Mouse (Mus musculus) natural killer cell, adult 2 months (primary cell): Measurements from ENCODE around the gene Olfr761.
"Not testable (repeated sequence)": the region's sequence is repeated elsewhere in the genome, so short reads cannot be mapped to it uniquely, and the experiment has no call there.

ENCODE experiments used
- DNase-seq, 2 experiments: peaks; one replicate each; pipeline ENCODE4 v3.0.0; 2022; ENCODE audit warnings: low spot score in 2 of 2

Olfr761 gene

DNA sequence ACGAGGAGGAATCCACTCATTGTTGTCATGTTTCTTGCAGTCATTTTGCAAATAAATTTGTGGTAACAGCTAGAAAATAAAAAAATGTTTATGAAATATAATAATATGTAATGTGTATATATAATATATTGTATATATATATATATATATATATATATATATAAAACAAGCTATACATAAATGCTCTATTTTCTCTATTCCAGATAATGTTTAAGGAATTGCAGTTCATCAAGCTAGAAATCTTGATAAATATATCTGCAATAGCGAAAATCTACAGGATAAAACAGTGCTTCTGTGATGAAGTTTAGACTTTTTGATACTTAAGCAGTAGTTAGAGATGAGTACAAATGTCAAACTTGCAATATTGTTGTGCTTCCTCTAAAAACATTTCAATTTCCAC, at the start of gene Olfr761:
Gene Olfr761 (minus strand): TSS at position 101 of the 400 bp plus-strand sequence.
- DNase-seq: no peak

DNA sequence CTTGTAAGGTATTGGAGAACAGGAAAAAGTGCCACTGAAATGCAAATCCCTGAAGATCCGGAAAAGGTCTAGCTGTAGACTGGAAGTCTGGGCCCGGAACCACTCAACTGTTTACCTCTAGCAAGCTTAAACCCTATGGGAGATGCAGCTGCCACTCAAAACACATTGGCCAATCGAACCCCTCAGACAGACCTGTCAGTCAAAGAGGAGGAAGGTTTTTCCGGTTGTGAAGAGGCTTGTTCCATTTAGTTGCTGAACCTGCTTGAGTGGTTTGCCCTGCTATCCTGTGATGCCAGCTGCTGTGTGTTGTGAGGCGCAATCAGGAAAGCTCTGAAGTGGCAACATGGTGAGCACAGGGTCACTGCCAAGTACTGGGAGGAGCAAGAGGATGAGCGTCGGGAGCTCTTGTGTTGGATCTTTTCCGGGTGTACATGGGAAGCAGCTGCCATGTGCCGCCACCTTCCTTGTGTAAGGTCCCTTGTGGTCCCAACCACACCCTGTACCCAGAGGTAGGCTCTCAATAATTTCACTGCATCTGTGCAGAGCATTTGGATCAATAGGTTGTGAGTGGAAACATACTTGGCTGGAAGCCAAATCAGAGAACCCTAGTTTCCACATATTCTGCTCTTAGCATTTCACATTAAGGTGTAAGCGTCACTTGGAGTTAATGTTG, 42.9 kb upstream of the Olfr761 start:
- no peak for DNase-seq

DNA sequence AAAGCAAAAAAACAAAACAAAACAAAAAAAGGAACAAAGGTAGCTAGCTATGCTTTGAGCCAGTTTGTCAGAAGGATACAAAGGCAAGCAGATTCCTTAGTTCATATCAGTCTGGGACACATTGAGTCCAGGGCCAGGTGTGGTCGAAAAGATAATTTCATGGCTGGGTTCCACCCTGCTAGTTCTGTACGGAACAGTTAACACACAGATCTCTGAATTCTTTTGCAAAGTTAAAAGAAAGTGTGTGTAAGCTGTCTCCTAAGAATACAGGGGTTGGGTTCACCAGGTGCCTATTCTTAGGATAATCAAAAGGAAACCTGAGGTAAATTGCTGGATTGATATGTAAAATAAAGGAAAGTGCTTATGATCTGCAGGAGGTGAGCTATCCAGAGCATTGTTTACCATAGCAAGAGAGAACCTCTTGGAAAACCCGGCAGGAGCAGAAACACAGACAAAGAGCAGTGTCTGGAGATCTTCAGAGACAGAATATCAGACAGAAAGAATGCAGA, 37.6 kb upstream of the Olfr761 start:
- DNase-seq: no peak

DNA sequence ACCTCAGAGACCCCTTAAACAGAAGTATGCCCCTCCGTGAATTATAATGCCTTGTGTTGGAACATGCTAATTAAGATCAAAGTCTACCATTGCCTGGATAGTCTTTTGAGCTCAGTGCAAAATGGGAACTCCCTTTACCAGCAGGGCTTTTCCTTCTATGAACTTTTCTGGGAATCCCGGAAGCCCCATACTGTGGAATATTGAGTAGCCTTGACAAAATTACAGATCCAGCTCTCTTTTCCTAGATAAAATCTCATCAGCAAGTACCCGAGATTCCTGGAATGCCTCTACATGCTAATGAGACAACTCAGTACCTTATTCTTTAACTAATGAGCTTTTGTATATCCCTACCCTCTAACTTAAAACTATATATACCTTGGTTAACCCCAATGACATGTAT, 20.7 kb upstream of the Olfr761 start:
- no peak for DNase-seq

DNA sequence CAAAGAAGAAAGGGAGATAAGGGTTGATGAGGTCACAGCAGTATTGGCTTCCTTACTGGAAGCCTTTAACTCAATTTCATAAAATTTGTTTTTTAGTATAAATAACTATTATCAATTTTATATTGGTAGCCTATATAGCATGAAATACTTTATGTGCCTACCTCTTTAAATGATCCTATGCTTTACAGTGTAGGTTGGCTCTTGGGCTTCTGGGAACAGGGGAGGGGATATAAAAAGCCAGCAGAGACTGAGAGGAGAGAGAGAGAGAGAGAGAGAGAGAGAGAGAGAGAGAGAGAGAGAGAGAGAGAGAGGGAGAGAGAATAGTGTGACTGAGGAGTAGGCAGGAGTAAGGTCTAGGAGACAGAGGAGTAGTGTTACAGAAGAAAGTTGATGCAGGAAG, 32.6 kb downstream of the Olfr761 start, which contains the start of gene Olfr128:
Gene Olfr128 (plus strand): TSS at position 301 of the 400 bp plus-strand sequence.
- no peak for DNase-seq

DNA sequence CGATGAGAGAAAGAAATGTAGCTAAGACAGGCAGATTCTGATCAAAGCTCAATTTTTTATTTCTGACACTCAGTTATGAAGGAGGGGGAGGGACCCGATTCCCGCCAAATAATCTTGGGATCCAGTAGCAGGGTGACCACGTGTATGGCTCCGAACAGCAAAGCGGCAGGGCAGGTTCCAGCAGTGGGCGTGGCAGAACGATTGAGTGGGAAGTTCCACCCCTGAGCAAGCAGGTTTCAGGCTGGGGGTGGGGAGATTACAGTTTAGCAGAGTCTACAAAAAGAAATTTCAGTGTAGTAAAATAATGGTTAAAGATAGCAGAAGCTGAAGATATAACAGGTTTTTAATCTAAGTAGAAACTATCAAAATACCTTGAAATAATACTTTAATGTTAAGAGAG, 46.1 kb downstream of the Olfr761 start:
- not testable (repeated sequence) for DNase-seq
